Mouse (Mus musculus): Measurements from ENCODE around the gene Cdk11b.

GRCm38 (mm10) chr4:155601091-155601996 lies 23.3 kb upstream of the Cdk11b start, which contains the start of gene Slc35e2:
- TF ChIP-seq CTCF (IDR thresholded peaks at IDR 0.05; ENCODE audit: borderline replicate concordance, extremely low read depth, insufficient read depth, insufficient read length), result no peak
- peak; percentile 76 for TF ChIP-seq POLR2A (IDR thresholded peaks at IDR 0.05; ENCODE audit: borderline replicate concordance, extremely low read depth, insufficient read depth, insufficient read length, poor library complexity, severe bottlenecking)
